Mouse (Mus musculus): ENCODE data around the gene Setd4. TPM values are rescaled to one million over a fixed set of nuclear protein-coding genes. Genes with fewer than 3 reads are reported as not detected.

The Setd4 gene
- polyA plus RNA-seq, 1 experiment from 2014 or later: 15.6 TPM

GRCm38 (mm10) chr16:93572383-93572782 is 31.5 kb downstream of the Setd4 start:
- Histone ChIP-seq H3K9me3 (no peaks in the 10 kb centered on the region), H3K9ac (replicated peaks) (no peak overlapping the region), H3K4me3 (no peak overlapping the region), H3K4me2 (replicated peaks) (no peak overlapping the region), H3K36me3 (no peaks in the 10 kb centered on the region), H3K27me3 (no peaks in the 10 kb centered on the region), H3K27ac (replicated peaks) (no peak overlapping the region), H3K4me1 (no peaks in the 10 kb centered on the region)
- WGBS: 95% methylated on average over 6 of the region's 6 CpGs
- ATAC-seq (ENCODE audit: low FRiP score, low read depth): no peak

- Histone ChIP-seq H3K9me3 (no peaks in the 10 kb centered on the region), H3K4me3 (no peak overlapping the region), H3K36me3 (no peaks in the 10 kb centered on the region), H3K27ac (replicated peaks) (no peak overlapping the region), H3K9ac (replicated peaks) (no peak overlapping the region), H3K4me2 (replicated peaks) (peak overlapping the region; percentile 25; the same call in 1 of the 2 replicates), H3K27me3 (no peaks in the 10 kb centered on the region), H3K4me1 (no peaks in the 10 kb centered on the region)
- 14% methylated on average over 12 of the region's 12 CpGs for WGBS
- no peak for ATAC-seq (ENCODE audit: low FRiP score, low read depth)
These were observed 45.4 kb downstream of the Setd4 start for GRCm38 (mm10) chr16:93558499-93558898.

GRCm38 (mm10) chr16:93557646-93558045 is 46.2 kb downstream of the Setd4 start:
- no peak overlapping the region for H3K9ac ChIP-seq (replicated peaks)

GRCm38 (mm10) chr16:93552686-93553513 is 51.0 kb downstream of the Setd4 start:
- no peak overlapping the region for H3K4me3 ChIP-seq
- no peak for ATAC-seq (ENCODE audit: low FRiP score, low read depth)
- 85% methylated on average over 12 of the region's 12 CpGs for WGBS
- H3K9ac ChIP-seq (replicated peaks): no peak overlapping the region
- H3K4me1 ChIP-seq: 0 out of 2 replicates have a peak, but pooled peaks cover 4% of the 10 kb centered on the region
- H3K27me3 ChIP-seq: no peaks in the 10 kb centered on the region
- no peaks in the 10 kb centered on the region for H3K36me3 ChIP-seq
- H3K4me2 ChIP-seq (replicated peaks): no peak overlapping the region
- no peaks in the 10 kb centered on the region for H3K9me3 ChIP-seq
- no peak overlapping the region for H3K27ac ChIP-seq (replicated peaks)

More at GRCm38 (mm10) chr16:93557646-93558045, 46.2 kb downstream of the Setd4 start:
- ATAC-seq (ENCODE audit: low FRiP score, low read depth): no peak
- H3K36me3 ChIP-seq: no peaks in the 10 kb centered on the region
- H3K27me3 ChIP-seq: no peaks in the 10 kb centered on the region
- no peaks in the 10 kb centered on the region for H3K9me3 ChIP-seq
- H3K4me3 ChIP-seq: no peak overlapping the region
- H3K27ac ChIP-seq (replicated peaks): no peak overlapping the region
- no peaks in the 10 kb centered on the region for H3K4me1 ChIP-seq
- H3K4me2 ChIP-seq (replicated peaks): no peak overlapping the region
- WGBS: 79% methylated on average over 8 of the region's 8 CpGs

GRCm38 (mm10) chr16:93549287-93549686 is 54.6 kb downstream of the Setd4 start:
- 53% methylated on average over 10 of the region's 10 CpGs for WGBS

GRCm38 (mm10) chr16:93548045-93548444 is 55.8 kb downstream of the Setd4 start:
- H3K4me1 ChIP-seq: 0 out of 2 replicates have a peak, but pooled peaks cover 4% of the 10 kb centered on the region
- H3K27me3 ChIP-seq: 0 out of 2 replicates have a peak, but pooled peaks cover 2% of the 10 kb centered on the region
- H3K9me3 ChIP-seq: no peaks in the 10 kb centered on the region
- H3K36me3 ChIP-seq: no peaks in the 10 kb centered on the region
- no peak overlapping the region for H3K4me3 ChIP-seq
- H3K9ac ChIP-seq (replicated peaks): no peak overlapping the region
- H3K27ac ChIP-seq (replicated peaks): no peak overlapping the region
- no peak for ATAC-seq (ENCODE audit: low FRiP score, low read depth)
- no peak overlapping the region for H3K4me2 ChIP-seq (replicated peaks)
- WGBS: 83% methylated on average over 2 of the region's 2 CpGs

More at GRCm38 (mm10) chr16:93549287-93549686, 54.6 kb downstream of the Setd4 start:
- no peak overlapping the region for H3K27ac ChIP-seq (replicated peaks)
- 0 out of 2 replicates have a peak, but pooled peaks cover 4% of the 10 kb centered on the region for H3K4me1 ChIP-seq
- H3K4me2 ChIP-seq (replicated peaks): no peak overlapping the region
- no peak for ATAC-seq (ENCODE audit: low FRiP score, low read depth)
- no peaks in the 10 kb centered on the region for H3K9me3 ChIP-seq
- H3K27me3 ChIP-seq: no peaks in the 10 kb centered on the region
- H3K9ac ChIP-seq (replicated peaks): no peak overlapping the region
- H3K36me3 ChIP-seq: no peaks in the 10 kb centered on the region
- H3K4me3 ChIP-seq: no peak overlapping the region

- 0 out of 2 replicates have a peak, but pooled peaks cover 4% of the 10 kb centered on the region for H3K4me1 ChIP-seq
- no peak overlapping the region for H3K9ac ChIP-seq (replicated peaks)
These were observed 56.7 kb downstream of the Setd4 start for GRCm38 (mm10) chr16:93547122-93547521.

GRCm38 (mm10) chr16:93546354-93546965 is 57.4 kb downstream of the Setd4 start:
- 0 out of 2 replicates have a peak, but pooled peaks cover 5% of the 10 kb centered on the region for H3K27me3 ChIP-seq
- no peaks in the 10 kb centered on the region for H3K36me3 ChIP-seq
- no peak overlapping the region for H3K9ac ChIP-seq (replicated peaks)
- 85% methylated on average over 12 of the region's 12 CpGs for WGBS
- ATAC-seq (ENCODE audit: low FRiP score, low read depth): no peak
- H3K9me3 ChIP-seq: no peaks in the 10 kb centered on the region
- no peak overlapping the region for H3K4me2 ChIP-seq (replicated peaks)
- no peak overlapping the region for H3K27ac ChIP-seq (replicated peaks)
- no peak overlapping the region for H3K4me3 ChIP-seq
- H3K4me1 ChIP-seq: 0 out of 2 replicates have a peak, but pooled peaks cover 4% of the 10 kb centered on the region

More at GRCm38 (mm10) chr16:93547122-93547521, 56.7 kb downstream of the Setd4 start:
- ATAC-seq (ENCODE audit: low FRiP score, low read depth): no peak
- no peak overlapping the region for H3K4me2 ChIP-seq (replicated peaks)
- H3K36me3 ChIP-seq: no peaks in the 10 kb centered on the region
- H3K27ac ChIP-seq (replicated peaks): no peak overlapping the region
- H3K27me3 ChIP-seq: 0 out of 2 replicates have a peak, but pooled peaks cover 5% of the 10 kb centered on the region
- no peaks in the 10 kb centered on the region for H3K9me3 ChIP-seq
- WGBS: 70% methylated on average over 3 of the region's 3 CpGs
- no peak overlapping the region for H3K4me3 ChIP-seq

- Histone ChIP-seq H3K4me2 (replicated peaks) (no peak overlapping the region), H3K27me3 (0 out of 2 replicates have a peak, but pooled peaks cover 5% of the 10 kb centered on the region), H3K36me3 (no peaks in the 10 kb centered on the region), H3K4me3 (no peak overlapping the region), H3K9ac (replicated peaks) (no peak overlapping the region), H3K4me1 (0 out of 2 replicates have a peak, but pooled peaks cover 4% of the 10 kb centered on the region), H3K9me3 (no peaks in the 10 kb centered on the region), H3K27ac (replicated peaks) (no peak overlapping the region)
- ATAC-seq (ENCODE audit: low FRiP score, low read depth): no peak
- 89% methylated on average over 4 of the region's 4 CpGs for WGBS
These were observed 58.9 kb downstream of the Setd4 start for GRCm38 (mm10) chr16:93544931-93545330.

- Histone ChIP-seq H3K4me3 (no peak overlapping the region), H3K9ac (replicated peaks) (no peak overlapping the region), H3K36me3 (no peaks in the 10 kb centered on the region), H3K27me3 (0 out of 2 replicates have a peak, but pooled peaks cover 5% of the 10 kb centered on the region), H3K9me3 (no peaks in the 10 kb centered on the region), H3K27ac (replicated peaks) (no peak overlapping the region), H3K4me1 (no peaks in the 10 kb centered on the region), H3K4me2 (replicated peaks) (no peak overlapping the region)
- peak; percentile 30; the same call in 1 of the 2 replicates for ATAC-seq (ENCODE audit: low FRiP score, low read depth)
- WGBS: 7% methylated on average over 8 of the region's 8 CpGs
These were observed 60.2 kb downstream of the Setd4 start for GRCm38 (mm10) chr16:93543704-93544103.

GRCm38 (mm10) chr16:93539891-93540290 is 64.0 kb downstream of the Setd4 start:
- H3K9ac ChIP-seq (replicated peaks): no peak overlapping the region
- H3K27ac ChIP-seq (replicated peaks): no peak overlapping the region
- H3K4me3 ChIP-seq: no peak overlapping the region
- 0 out of 2 replicates have a peak, but pooled peaks cover 5% of the 10 kb centered on the region for H3K27me3 ChIP-seq
- no peak overlapping the region for H3K4me2 ChIP-seq (replicated peaks)
- ATAC-seq (ENCODE audit: low FRiP score, low read depth): no peak
- no peaks in the 10 kb centered on the region for H3K4me1 ChIP-seq
- WGBS: 65% methylated on average over 3 of the region's 3 CpGs
- no peaks in the 10 kb centered on the region for H3K9me3 ChIP-seq
- H3K36me3 ChIP-seq: no peaks in the 10 kb centered on the region
